Comparison of ENCODE assay signal across 8 mouse cellular contexts in the genomic region with DNA sequence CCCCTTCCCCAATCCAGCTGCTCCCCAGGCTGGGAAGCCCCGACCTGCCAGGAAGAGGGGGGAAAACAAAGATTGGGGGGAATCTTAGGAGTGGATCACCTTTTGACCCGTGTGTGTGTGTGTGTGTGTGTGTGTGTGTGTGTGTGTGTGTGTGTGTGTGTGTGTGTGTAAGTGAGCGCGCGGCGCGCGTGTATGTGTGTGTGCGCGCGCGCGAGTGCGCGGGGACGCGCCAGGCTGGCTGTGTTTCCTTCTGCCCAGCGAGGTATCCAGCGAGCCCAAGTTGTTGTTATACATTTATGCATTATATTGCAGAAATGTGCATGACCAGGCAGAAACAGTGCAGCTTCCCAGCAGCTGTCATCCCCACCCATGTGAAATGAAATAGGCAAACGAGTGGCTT. TPM values are rescaled to one million over a fixed set of nuclear protein-coding genes. Genes with fewer than 3 reads are reported as not detected.
A peak's percentile ranks its signal among the peaks of the same experiment; 100 is the strongest.
DNase-seq lines count a peak whose midpoint lies in the region; ATAC-seq and TF ChIP-seq lines count a peak whose summit lies in the region.

No protein-coding gene starts in this region.

- peak overlapping the region; percentile 95 for H3K4me2 ChIP-seq in heart, postnatal 0 days (ENCODE audit: low read depth, low read length)
- peak overlapping the region; percentile 96 for H3K4me2 ChIP-seq in liver, embryonic 13.5 days

- no peak for TF ChIP-seq CTCF in spleen, adult 2 months (IDR thresholded peaks at IDR 0.05; ENCODE audit: extremely low read depth, insufficient read depth, insufficient read length, insufficient replicate concordance)
- no peak for TF ChIP-seq CTCF in heart, postnatal 0 days (IDR thresholded peaks at IDR 0.05; ENCODE audit: low read depth)

- no peak for TF ChIP-seq POLR2A in spleen, adult 2 months (IDR thresholded peaks at IDR 0.05; ENCODE audit: low read depth, low read length)

- H3K36me3 ChIP-seq in spleen, adult 2 months (ENCODE audit: control insufficient read depth, insufficient read depth, low read length), result no peaks in the 10 kb centered on the region
- H3K36me3 ChIP-seq in heart, postnatal 0 days (replicated peaks; ENCODE audit: control insufficient read depth, insufficient read depth, low read length), result no peaks in the 10 kb centered on the region
- no peaks in the 10 kb centered on the region for H3K36me3 ChIP-seq in liver, embryonic 13.5 days
- H3K36me3 ChIP-seq in splenic B cell, adult 2 months (ENCODE audit: control insufficient read depth, insufficient read depth, low read length, poor library complexity, severe bottlenecking), result no peaks in the 10 kb centered on the region

- H3K4me3 ChIP-seq in spleen, adult 2 months (ENCODE audit: extremely low read depth, insufficient read depth, insufficient read length), result peak overlapping the region; percentile 84; the same call in 1 of the 2 replicates
- peak overlapping the region; percentile 85 for H3K4me3 ChIP-seq in heart, postnatal 0 days (ENCODE audit: low read depth, low read length)
- peak overlapping the region; percentile 73 for H3K4me3 ChIP-seq in liver, embryonic 13.5 days (replicated peaks)

- H3K9me3 ChIP-seq in heart, postnatal 0 days (replicated peaks; ENCODE audit: control insufficient read depth, low read length), result no peaks in the 10 kb centered on the region
- H3K9me3 ChIP-seq in liver, embryonic 13.5 days (replicated peaks), result no peaks in the 10 kb centered on the region

- no peak for TF ChIP-seq EP300 in heart, postnatal 0 days (IDR thresholded peaks at IDR 0.05; ENCODE audit: low read depth)

- H3K27ac ChIP-seq in spleen, adult 2 months (ENCODE audit: insufficient read depth, low read length), result no peak overlapping the region
- H3K27ac ChIP-seq in heart, postnatal 0 days (ENCODE audit: low read depth), result peak overlapping the region; percentile 99
- peak overlapping the region; percentile 86; the same call in 1 of the 2 replicates for H3K27ac ChIP-seq in liver, embryonic 13.5 days

- ATAC-seq in heart, postnatal 0 days (ENCODE audit: insufficient read depth, low read depth), result no peak
- ATAC-seq in liver, embryonic 13.5 days (ENCODE audit: low read depth), result peak; percentile 1; the same call in 1 of the 2 replicates

- H3K4me1 ChIP-seq in spleen, adult 2 months (ENCODE audit: control insufficient read depth, insufficient read depth, insufficient read length), result peaks cover 9% of the 10 kb centered on the region; the same call in 1 of the 2 replicates
- H3K4me1 ChIP-seq in heart, postnatal 0 days (ENCODE audit: control insufficient read depth, insufficient read depth), result no peaks in the 10 kb centered on the region
- peaks cover 34% of the 10 kb centered on the region for H3K4me1 ChIP-seq in liver, embryonic 13.5 days (replicated peaks)

- no peaks in the 10 kb centered on the region for H3K27me3 ChIP-seq in spleen, adult 2 months (ENCODE audit: control insufficient read depth, insufficient read depth, low read length)
- H3K27me3 ChIP-seq in heart, postnatal 0 days (ENCODE audit: control insufficient read depth, insufficient read depth, low read length), result no peaks in the 10 kb centered on the region
- H3K27me3 ChIP-seq in liver, embryonic 13.5 days, result no peaks in the 10 kb centered on the region
- no peaks in the 10 kb centered on the region for H3K27me3 ChIP-seq in splenic B cell, adult 2 months (ENCODE audit: control insufficient read depth, insufficient read depth, low read length, poor library complexity, severe bottlenecking)

- 1% methylated on average over 18 of the region's 20 CpGs for WGBS in spleen, adult 2 months
- WGBS in heart, postnatal 0 days, result under 1% methylated on average over 18 of the region's 20 CpGs
- 2% methylated on average over 11 of the region's 20 CpGs for WGBS in liver, embryonic 13.5 days (ENCODE audit: insufficient replicate concordance)

- DNase-seq in embryo, embryonic 10 days (ENCODE audit: low spot score), result peak; percentile 81
- DNase-seq in embryo, embryonic 9.5 days (ENCODE audit: extremely low spot score), result no peak
- DNase-seq in spleen, adult 2 months (ENCODE audit: low read depth in 1 of 2, low spot score in 2 of 2), result peak; percentile 27 to 32
- no peak for DNase-seq in spleen, postnatal 4 days (ENCODE audit: low spot score in 2 of 2)
- no peak for DNase-seq in heart, postnatal 0 days (ENCODE audit: low spot score)
- peak; percentile 45 for DNase-seq in liver, embryonic 13.5 days
- peak; percentile 72 for DNase-seq in splenic B cell, adult 2 months (ENCODE audit: low read depth, low spot score)
- no peak for DNase-seq in ovary, postnatal 36 days (ENCODE audit: low spot score)

- H3K9ac ChIP-seq in heart, postnatal 0 days (replicated peaks; ENCODE audit: low read depth, low read length), result peak overlapping the region; percentile 69
- peak overlapping the region; percentile 79 for H3K9ac ChIP-seq in liver, embryonic 13.5 days

RNA-seq across cellular contexts. Expression of gene Maml3, which starts 0.3 kb away (rescaled TPM):
- 2.7 and 3.4 TPM in 2 replicates for polyA plus RNA-seq in spleen, adult 2 months (2012; rRNA removed)
- total RNA-seq in heart, postnatal 0 days (2014; rRNA removed; ENCODE audit: low replicate concordance), result 5.8 and 6.2 TPM in 2 replicates
- polyA plus RNA-seq in heart, postnatal 0 days (2015; fragmentation: Nextera tagmentation; extraction: Ambion mirVana), result 1.5 and 1.6 TPM in 2 replicates
- polyA plus RNA-seq in liver, embryonic 13.5 days (2015; fragmentation: Nextera tagmentation; extraction: Ambion mirVana), result 0.69 and 1.1 TPM in 2 replicates

Comparison
In these comparisons a context has a peak if more than half of its experiments do, and no peak if none do; other contexts are left out.
1. DNase-seq: peak in embryo, embryonic 10 days (single experiment), spleen, adult 2 months (2 of 2), liver, embryonic 13.5 days (single experiment) and splenic B cell, adult 2 months (single experiment); none in embryo, embryonic 9.5 days (single experiment), spleen, postnatal 4 days (0 of 2), heart, postnatal 0 days (single experiment) and ovary, postnatal 36 days (single experiment).
2. Peak in every context shown above with its lines, with median percentiles within 50 percentile points of each other: H3K4me3 ChIP-seq.